Mouse (Mus musculus): ENCODE measurements around the gene Agtrap.

DNA sequence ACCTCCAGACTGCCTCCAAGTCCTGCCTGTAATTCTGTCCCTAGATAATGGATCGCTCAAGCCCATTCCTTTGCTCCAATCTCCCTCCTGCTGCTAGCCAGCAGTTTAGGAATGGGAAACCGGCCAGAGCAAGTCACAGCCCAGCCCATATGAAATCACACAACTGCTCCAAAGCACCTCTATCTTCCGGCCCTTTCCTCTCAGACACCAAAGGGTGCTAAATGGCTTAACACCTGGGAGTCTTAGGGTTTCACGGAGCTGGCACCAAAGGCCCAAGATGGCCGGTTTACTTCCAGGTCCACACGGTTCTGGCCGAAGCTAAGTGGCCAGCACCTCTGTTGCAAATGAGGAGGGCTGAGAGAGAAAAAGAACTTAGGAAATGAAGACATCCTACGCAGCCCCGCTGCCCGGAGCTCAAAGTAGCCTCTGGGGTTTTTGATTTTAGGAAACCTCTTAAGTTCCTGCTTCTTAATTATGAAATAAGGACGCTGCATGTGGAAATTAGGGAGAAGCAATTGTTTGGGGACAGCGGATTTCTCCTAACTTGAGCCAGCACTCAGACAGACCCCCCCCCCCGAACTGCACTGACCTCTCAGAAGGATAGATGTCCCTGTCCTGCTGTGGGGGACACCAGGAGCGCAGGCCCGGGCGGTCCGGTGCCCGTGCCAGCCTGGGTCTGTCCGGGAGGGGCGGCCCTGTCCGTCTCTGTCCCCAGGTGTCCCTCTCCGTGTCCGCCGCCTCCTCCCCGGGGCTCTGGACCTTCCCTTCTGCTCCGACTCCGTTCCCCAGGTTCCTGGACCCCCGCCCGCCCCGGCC, 532 bp downstream of the Agtrap start:
- TF ChIP-seq CTCF (conservative IDR thresholded peaks at IDR 0.05; ENCODE audit: low read length) (no peak), POU5F1 (IDR thresholded peaks at IDR 0.05; ENCODE audit: borderline replicate concordance, low read length) (no peak)

Measured in E14TG2a.4 (cell line).